Mouse (Mus musculus) layer of hippocampus, adult 2 months (tissue): ENCODE results near the gene Tesc. TPM values are rescaled to one million over a fixed set of nuclear protein-coding genes. Genes with fewer than 3 reads are reported as not detected.

Experiments used
- DNase-seq, 2 experiments: peaks; one replicate each; pipeline ENCODE4 v3.0.0; 2022; ENCODE audit warnings: low spot score in 2 of 2
- H3K27ac ChIP-seq: fragments of 200-600 bp; 2 replicates; pipeline ENCODE4 v1.8.1; 2022
- H3K4me3 ChIP-seq: fragments of 200-600 bp; 2 replicates; pipeline ENCODE4 v1.8.1; 2022; ENCODE audit warnings: mild to moderate bottlenecking
- CTCF ChIP-seq: fragments of 200-600 bp; conservative IDR thresholded peaks from 2 replicates; pipeline ENCODE4 v1.8.1; 2022; ENCODE audit warnings: antibody characterized with exemption, mild to moderate bottlenecking, moderate library complexity
- total RNA-seq, 2 experiments: library from RNA; stranded (reverse); gene quantifications; 2 replicates each; pipeline ENCODE4 v1.2.3; 2021

The Tesc gene
- total RNA-seq, 2 experiments from 2014 or later: 88.0 to 91.2 TPM

DNA sequence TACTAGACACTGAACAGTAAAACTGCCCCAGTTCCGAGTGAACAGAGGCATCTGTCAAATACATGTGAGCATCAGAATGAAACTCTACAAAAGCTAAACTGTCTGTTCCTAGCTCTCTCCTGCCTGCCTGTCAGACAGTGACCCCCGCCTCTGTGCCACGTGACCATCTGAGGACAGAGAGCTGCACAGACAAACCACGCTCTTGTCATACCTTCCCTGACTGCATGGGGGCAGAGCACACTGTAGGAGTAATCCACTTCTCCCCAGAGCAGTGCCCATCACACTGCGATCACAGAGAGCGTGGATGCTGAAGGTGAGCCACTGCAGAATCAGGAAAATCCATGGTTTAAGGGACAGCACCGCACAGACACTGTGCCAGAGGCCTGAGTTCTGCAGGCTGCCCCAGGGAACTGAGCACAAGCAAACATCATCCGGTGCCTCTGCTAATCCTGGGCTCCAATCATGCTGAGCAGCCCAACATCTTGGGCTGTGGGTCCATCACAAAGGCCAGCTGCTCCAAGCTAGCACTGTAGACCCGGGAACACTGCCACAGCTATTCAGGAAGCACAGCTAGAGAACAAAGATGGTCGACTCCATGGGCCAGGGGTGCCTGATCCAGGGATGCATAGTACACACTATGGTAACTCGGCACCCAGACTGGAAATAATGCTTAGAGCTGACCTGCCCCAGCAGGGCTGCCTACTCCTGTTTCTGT is 65.9 kb downstream of the Tesc start:
- Histone ChIP-seq H3K27ac (peak overlapping the region; percentile 77), H3K4me3 (no peak overlapping the region)
- no peak for DNase-seq
- peak; percentile 70 for TF ChIP-seq CTCF

DNA sequence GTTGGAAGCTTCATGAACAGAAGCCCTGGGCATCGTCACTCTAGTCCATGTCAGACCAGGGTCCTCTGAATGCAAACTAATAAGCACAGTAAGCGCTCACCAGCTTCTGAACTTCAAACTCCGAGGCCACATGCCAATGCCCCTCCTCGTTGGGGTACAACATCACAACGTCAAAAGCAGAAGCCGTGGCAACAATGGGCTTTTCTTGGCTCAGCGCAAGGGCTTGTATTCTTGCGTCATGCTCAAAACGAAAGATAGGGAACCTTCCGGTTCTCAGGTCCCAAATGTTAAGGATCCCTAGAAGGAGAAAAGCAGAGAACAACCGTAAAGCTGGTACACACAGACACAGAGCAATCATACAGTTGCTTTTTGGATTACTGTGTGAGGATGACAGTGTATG is 67.9 kb downstream of the Tesc start:
- no peak for DNase-seq
- Histone ChIP-seq H3K27ac (peak overlapping the region; percentile 49; the same call in 1 of the 2 replicates), H3K4me3 (no peak overlapping the region)
- no peak for TF ChIP-seq CTCF

DNA sequence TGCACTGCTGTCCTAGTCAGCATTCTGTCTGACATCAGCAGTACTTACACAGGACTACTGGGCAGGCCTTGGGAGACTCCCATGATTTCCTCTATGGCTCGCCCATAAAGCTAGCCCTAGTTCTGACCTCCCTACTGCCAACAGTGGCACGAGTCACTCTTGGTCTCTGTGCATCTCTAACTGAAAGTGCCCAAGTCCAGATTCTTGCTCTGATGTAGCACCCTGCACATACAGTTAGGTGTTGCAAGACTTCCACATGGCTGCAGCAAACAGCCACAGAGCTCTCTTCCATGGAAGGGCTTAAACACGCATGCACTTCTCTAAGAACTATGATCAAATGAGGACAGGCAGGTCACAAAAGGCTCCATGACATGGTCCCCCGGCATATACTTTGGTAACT is 68.3 kb downstream of the Tesc start:
- no peak overlapping the region for H3K4me3 ChIP-seq
- no peak for DNase-seq
- no peak for TF ChIP-seq CTCF
- H3K27ac ChIP-seq: peak overlapping the region; percentile 49

DNA sequence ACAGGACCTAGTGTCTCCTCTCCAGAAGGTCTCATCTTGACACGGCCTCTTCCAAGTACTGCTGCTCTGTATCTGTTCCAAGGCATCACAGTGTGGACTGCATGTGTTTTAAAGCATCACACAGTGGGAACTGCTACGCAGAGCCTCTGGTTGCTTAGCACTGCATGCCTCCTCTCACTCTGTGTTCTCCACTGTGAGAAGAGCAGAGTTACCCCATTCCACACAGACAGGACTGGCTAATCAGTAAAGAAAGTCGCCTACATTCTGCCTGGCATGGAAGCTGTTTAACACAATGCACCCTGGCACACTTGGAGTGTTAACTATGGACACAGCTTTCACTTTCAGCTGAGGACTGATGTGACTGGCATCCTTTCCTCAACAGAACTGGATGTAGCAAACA is 68.8 kb downstream of the Tesc start:
- H3K4me3 ChIP-seq: no peak overlapping the region
- no peak for TF ChIP-seq CTCF
- DNase-seq: no peak
- H3K27ac ChIP-seq: peak overlapping the region; percentile 49

DNA sequence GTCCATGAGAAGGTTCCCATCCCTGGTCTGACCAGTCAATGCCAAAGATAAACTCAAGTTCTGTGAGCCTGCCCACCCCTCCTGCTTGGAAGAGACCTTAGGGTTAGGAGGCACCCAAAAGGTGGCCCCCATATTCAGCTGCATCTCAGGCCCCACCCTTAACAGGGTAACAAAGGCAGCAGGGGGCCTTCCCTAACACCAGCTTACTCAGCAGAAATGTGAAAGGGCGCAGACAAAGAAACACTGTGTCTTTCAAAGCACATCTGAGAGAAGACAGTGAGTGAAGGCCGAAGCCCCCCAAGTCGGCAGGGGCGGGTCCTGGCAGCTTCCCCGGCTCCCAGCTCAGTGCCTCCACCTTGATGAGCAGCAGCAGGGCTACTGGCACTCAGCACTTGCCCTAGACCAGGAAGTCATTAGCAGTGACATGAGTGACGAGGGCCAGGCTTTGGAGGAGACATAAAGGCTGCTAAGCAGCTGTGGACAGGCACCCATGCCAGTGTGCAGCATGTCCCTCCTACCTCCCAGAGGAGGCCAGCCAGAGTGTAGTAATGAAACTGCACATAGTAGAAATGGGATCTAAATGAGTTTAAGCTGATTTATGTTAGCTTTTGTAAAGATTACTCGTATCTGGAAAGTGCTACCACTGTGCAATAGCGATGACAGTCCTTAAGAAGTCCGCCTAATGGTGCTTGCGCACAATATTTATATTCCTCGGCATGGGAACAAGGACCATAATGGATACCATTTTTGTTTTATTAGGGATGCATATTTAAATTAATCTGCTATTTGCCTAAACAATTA is 71.7 kb downstream of the Tesc start:
- H3K27ac ChIP-seq: peak overlapping the region; percentile 8; the same call in 1 of the 2 replicates
- no peak for DNase-seq
- TF ChIP-seq CTCF: no peak
- no peak overlapping the region for H3K4me3 ChIP-seq

DNA sequence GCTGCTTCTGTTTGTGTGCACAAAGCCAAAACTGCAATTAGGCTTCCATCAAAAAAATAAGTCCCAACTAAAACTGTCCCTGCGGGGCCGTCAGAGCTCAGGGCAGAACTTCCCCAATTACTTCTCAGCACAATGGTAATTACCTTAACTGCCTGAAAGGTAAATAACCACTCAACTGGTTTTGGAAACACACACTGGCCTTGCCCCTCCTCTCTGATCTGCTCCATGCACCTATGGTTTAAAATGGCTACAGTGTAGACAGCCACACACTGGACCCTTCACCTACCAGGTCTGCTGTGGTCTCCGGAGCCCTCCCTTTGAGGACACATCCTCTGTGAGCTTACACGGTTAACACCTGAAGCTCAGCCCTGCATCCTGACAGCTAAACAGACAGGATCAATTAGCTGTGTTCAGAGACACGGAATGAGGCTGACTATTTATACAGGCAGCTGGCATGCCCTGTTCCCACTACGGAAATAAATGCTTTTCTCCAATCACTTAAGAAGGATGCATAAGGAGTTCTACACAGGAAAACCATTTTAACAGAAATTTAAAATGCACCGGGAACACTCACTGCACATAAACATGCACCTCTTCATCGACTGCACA is 72.4 kb downstream of the Tesc start:
- no peak for DNase-seq
- Histone ChIP-seq H3K27ac (no peak overlapping the region; the same call in 1 of the 2 replicates), H3K4me3 (no peak overlapping the region)
- TF ChIP-seq CTCF: no peak

DNA sequence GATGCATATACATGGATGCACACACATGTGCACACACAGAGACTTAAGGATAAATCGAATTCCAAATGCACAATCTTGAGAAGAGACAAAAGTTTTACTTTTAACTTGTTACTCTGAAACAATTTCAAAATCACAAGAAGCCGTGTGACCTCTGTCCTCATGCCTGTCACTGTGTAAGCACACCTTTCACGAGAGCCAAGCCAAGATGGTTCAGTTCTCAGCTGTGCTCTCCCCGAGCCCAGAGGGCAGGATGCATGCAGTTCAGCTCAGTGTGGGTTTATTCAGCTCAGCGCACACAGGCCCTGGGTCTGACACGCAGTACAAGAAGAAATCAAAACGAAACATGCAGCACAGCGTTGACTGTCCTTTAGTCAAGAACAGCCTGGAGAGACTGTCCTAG is 78.0 kb downstream of the Tesc start:
- DNase-seq: no peak
- Histone ChIP-seq H3K27ac (no peak overlapping the region), H3K4me3 (no peak overlapping the region)
- TF ChIP-seq CTCF: no peak

DNA sequence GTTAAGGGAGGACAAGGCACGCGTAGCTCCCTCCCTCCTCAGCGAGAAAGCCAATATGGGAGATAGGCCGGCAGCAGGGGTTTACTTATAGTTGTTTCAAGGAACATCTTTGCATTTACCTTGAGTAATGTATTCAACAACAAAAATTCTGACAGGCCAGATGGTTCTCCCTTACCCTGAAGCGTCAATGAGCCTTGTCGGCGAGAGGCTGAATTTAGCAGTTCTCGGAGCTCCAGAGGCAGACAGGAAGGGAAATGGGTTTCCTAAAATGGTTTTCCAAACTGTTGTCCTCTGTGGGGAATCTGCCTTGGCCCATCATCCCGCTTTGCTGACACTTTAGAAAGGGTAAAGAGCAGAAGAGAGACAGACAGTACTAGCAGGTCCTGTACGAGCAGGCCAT is 79.1 kb downstream of the Tesc start:
- Histone ChIP-seq H3K4me3 (no peak overlapping the region), H3K27ac (no peak overlapping the region)
- DNase-seq: no peak
- TF ChIP-seq CTCF: no peak

DNA sequence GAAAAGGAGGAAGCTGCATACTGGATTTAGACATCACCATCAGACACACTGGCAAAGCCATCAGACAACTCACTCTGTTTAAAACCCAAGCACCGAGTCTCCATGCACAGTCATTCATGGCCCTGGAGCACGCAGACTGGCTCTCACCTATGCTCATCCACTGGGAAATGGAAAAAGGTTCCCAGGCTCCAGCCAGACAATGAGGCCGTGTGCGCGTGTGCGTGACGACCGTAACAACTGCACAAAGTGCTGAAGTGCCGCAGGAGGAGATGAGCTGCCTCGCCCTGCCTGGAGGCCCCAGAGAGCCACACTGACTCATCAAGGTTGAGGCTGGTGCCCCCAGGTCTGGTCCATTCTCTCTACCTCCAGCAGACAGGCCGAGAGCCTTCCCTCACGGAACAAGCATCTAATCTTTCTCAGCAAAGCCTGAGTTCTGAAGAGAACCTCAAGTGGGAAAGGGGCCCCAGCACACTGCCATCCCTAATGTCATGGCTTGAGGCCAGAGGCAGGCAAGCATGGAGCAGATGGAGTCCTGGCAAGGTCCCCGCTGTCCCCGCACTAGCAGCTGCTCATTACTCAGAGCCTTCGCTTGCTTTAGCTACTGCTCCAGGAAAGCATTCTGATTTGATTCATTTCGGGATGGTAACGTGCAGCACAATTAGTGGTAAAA is 80.7 kb downstream of the Tesc start:
- H3K27ac ChIP-seq: peak overlapping the region; percentile 83
- DNase-seq: peak; percentile 57 to 66
- TF ChIP-seq CTCF: no peak
- H3K4me3 ChIP-seq: no peak overlapping the region

DNA sequence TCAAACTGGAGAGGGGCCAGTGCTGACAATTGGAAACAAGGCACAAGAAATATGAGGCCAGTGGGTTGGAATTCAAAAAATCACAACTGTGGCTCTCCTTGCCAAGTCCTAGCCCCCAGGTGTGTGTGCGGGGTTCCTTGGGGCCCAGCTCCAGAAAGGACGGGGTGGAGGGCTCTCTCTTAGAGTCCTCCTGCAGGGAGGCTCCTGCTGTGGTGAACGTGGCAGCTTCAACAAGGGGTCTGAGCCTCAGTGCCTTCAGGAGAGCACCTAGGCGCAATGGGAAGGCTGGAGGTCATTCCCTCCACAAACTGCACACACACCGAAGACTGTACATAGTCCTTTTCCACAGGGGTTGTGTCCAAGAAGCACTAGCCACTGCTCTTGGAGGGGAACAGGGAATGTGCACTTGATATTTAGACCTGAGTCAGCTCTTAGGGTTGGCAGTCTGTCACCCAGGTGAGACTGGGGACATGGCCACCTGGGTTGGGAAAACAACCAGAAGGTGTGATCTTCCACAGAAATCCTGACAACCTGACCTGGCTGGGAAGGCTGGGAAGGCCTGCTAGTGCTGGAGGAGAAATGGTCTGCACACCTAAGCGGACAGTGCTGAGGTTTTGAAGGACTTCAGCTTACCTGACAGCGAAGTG is 81.4 kb downstream of the Tesc start:
- Histone ChIP-seq H3K4me3 (no peak overlapping the region), H3K27ac (peak overlapping the region; percentile 83)
- no peak for DNase-seq
- TF ChIP-seq CTCF: no peak

Other genes with a start within 250 kb of the Tesc start
- 10 to 100 TPM; 71.3 to 76.9 TPM for gene Nos1, start 246.7 kb upstream of the Tesc start, total RNA-seq
- gene Fbxo21, start 51.0 kb upstream of the Tesc start, total RNA-seq: 100 to 1,000 TPM; 140 to 165 TPM
- 10 to 100 TPM; 33.0 to 36.4 TPM for gene Fbxw8, start 127.7 kb downstream of the Tesc start, total RNA-seq
- 10 to 100 TPM; 35.1 to 38.4 TPM for gene Hrk, start 136.9 kb downstream of the Tesc start, total RNA-seq
- gene Rnft2, start 217.4 kb downstream of the Tesc start, total RNA-seq: 10 to 100 TPM; 68.1 to 71.9 TPM
- gene 2410131K14Rik, start 217.5 kb downstream of the Tesc start, total RNA-seq: 10 to 100 TPM; 13.8 to 14.5 TPM